ENCODE assay signal across 1 mouse cellular context in the genomic region with DNA sequence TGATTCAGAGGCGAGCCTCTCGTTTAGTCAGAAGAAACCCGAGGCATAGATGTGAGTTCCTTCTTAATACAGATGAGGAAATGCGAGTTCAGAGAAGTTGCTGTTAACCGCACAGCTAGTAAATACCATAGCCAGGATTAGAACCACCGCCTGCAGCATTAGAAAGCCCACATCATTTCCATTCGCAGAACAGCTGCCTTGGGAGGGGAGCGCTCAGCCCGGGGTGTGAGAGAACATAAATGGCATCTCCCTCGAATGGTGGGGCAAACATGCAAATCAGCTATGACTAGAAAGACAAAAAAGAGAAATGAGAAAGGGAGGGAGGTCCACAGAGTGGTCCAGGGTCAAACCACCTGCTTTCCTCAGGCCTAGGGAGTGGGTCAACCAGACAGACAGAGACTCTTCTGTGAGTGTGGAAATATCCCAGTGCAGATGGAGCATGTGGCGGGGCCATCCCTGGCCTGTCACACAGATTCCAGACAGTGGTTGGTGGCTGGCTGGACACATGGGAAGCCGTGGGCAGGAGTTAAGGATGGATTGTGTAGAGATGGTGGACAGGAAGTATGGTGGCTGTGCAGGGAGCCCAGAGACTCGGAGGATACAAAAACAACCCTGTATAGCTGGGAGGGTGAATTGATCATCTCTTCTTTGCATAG.
A peak's percentile ranks its signal among the peaks of the same experiment; 100 is the strongest.
TF ChIP-seq lines count a peak whose summit lies in the region.

No protein-coding gene starts in this region.

TF ChIP-seq in CH12.LX, 34 proteins besides CTCF, POLR2A, EP300 and RAD21 (continued from another document):
- TF ChIP-seq MAX (IDR thresholded peaks at IDR 0.05; ENCODE audit: low read length) (peak; percentile 71; the same call in 1 of the 2 replicates), BHLHE40 (IDR thresholded peaks at IDR 0.05; ENCODE audit: low read depth, low read length) (peak; percentile 95), PAX5 (IDR thresholded peaks at IDR 0.05; ENCODE audit: low read length) (no peak), IRF4 (IDR thresholded peaks at IDR 0.05; ENCODE audit: low read depth, low read length) (peak; percentile 95), USF2 (conservative IDR thresholded peaks at IDR 0.05; ENCODE audit: low read depth, low read length) (no peak), USF1 (IDR thresholded peaks at IDR 0.05; ENCODE audit: low read depth, low read length) (no peak), NELFE (IDR thresholded peaks at IDR 0.05; ENCODE audit: low read depth, low read length) (peak; percentile 42; the same call in 1 of the 2 replicates), MXI1 (IDR thresholded peaks at IDR 0.05; ENCODE audit: low read depth, low read length) (0 out of 2 replicates have a peak, but pooled peaks have one; percentile 29), RCOR1 (conservative IDR thresholded peaks at IDR 0.05; ENCODE audit: low read depth, low read length) (peak; percentile 90), POLR2AphosphoS2 (IDR thresholded peaks at IDR 0.05; ENCODE audit: low read depth, low read length) (no peak), HCFC1 (IDR thresholded peaks at IDR 0.05; ENCODE audit: low read depth, low read length) (no peak), MYC (IDR thresholded peaks at IDR 0.05; ENCODE audit: low read depth, low read length) (peak; percentile 79; the same call in 1 of the 2 replicates), SIN3A (IDR thresholded peaks at IDR 0.05; ENCODE audit: low read length) (peak; percentile 45; the same call in 1 of the 2 replicates), TBP (conservative IDR thresholded peaks at IDR 0.05; ENCODE audit: low read depth, low read length) (0 out of 2 replicates have a peak, but pooled peaks have one; percentile 51), CHD2 (IDR thresholded peaks at IDR 0.05; ENCODE audit: low read length) (peak; percentile 85), ZKSCAN1 (IDR thresholded peaks at IDR 0.05; ENCODE audit: borderline replicate concordance, low read depth, low read length) (no peak), ZMIZ1 (IDR thresholded peaks at IDR 0.05; ENCODE audit: low read depth, low read length) (no peak), ZC3H11A (IDR thresholded peaks at IDR 0.05; ENCODE audit: low read depth, low read length) (no peak), JUND (conservative IDR thresholded peaks at IDR 0.05; ENCODE audit: low read depth, low read length) (peak; percentile 53; the same call in 1 of the 2 replicates), ELF1 (IDR thresholded peaks at IDR 0.05; ENCODE audit: low read depth, low read length) (peak; percentile 71), TCF12 (IDR thresholded peaks at IDR 0.05; ENCODE audit: low read depth, low read length) (peak; percentile 99)
